Mouse (Mus musculus) brain, embryonic 14.5 days (tissue): ENCODE measurements around the gene Mob3a. TPM values are rescaled to one million over a fixed set of nuclear protein-coding genes. Genes with fewer than 3 reads are reported as not detected.
A peak's percentile ranks its signal among the peaks of the same experiment; 100 is the strongest.

Source experiments
- DNase-seq: peaks from one replicate; pipeline ENCODE4 v3.0.0-alpha.2; 2011; ENCODE audit warnings: low read depth
- CTCF ChIP-seq: fragments of 200-500 bp; IDR thresholded peaks from 2 replicates; pipeline ENCODE4 v1.5.1; 2012; ENCODE audit warnings: inconsistent platforms, mild to moderate bottlenecking, moderate library complexity, borderline replicate concordance; ENCODE audit not compliant: insufficient read depth, insufficient read length; ENCODE audit errors: extremely low read depth
- POLR2A ChIP-seq: fragments of 200-500 bp; IDR thresholded peaks from 2 replicates; pipeline ENCODE4 v1.6.1; 2012; ENCODE audit warnings: mild to moderate bottlenecking, inconsistent platforms, borderline replicate concordance; ENCODE audit not compliant: poor library complexity, insufficient read depth, insufficient read length, severe bottlenecking; ENCODE audit errors: extremely low read depth
- polyA plus RNA-seq: library from polyadenylated mRNA; depleted of rRNA; stranded (reverse); fragments of >200 nt; gene quantifications from 2 replicates; pipeline ENCODE4 v1.2.3, GENCODE M21; 2012

Mob3a gene
- polyA plus RNA-seq, 1 experiment = 47.3 TPM

DNA sequence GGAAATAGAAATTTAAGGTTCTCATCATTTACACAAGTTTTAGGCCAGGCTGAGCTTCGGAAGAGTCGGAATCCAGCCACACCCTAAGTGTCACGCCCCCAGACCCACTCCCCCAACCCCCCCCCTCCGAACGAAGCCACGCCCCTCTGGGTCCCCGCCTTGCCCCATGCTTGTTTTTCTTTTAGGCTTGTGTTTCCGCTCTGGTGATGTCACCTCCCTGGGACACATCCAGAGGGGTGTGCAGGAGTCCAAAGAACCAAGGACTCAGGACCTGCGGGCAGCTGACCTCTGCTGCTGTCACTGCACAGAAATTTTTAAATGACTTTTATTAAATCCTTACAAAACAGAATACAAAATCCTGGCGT is 36.8 kb downstream of the Mob3a start:
- no peak for DNase-seq
- TF ChIP-seq CTCF = no peak
- no peak for TF ChIP-seq POLR2A

DNA sequence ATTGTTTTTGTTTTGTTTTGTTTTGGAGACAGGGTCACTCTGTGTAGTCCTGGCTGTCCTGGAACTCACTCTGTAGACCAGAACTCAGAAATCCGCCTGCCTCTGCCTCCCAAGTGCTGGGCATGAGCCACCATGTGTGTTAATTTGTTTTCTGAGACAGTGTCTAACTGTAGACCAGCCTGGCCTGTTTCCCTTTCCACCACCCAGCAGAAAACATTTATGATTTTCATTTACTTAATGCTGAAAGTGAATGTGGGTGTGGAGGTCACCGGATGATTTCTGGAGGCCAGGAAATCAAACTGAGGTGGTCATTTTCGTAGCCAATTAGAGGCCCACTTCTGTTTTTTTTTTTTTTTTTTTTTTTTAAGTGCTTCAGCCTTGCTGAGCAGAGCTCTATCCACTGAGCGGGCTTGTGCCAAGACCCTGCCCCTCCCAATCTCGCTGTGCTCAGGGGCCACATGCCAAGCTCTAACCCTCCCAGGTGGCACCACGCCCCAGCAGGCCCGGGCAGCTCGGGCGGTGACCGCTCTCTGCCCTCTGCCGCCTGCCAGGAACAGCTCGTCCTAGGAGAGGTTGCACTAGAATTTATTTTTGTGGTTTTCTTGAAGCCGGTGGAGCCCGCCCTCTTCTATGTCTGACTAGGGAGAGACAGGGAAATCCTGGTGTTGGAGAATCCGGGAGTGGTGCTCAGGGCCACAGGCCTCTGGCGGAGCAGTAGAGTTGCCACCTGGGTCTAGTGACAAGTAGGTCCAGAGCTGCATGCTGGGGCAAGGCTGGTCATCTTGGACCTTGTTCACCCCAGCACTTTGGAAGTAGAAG is 37.4 kb downstream of the Mob3a start:
- TF ChIP-seq CTCF (no peak), POLR2A (no peak)

DNA sequence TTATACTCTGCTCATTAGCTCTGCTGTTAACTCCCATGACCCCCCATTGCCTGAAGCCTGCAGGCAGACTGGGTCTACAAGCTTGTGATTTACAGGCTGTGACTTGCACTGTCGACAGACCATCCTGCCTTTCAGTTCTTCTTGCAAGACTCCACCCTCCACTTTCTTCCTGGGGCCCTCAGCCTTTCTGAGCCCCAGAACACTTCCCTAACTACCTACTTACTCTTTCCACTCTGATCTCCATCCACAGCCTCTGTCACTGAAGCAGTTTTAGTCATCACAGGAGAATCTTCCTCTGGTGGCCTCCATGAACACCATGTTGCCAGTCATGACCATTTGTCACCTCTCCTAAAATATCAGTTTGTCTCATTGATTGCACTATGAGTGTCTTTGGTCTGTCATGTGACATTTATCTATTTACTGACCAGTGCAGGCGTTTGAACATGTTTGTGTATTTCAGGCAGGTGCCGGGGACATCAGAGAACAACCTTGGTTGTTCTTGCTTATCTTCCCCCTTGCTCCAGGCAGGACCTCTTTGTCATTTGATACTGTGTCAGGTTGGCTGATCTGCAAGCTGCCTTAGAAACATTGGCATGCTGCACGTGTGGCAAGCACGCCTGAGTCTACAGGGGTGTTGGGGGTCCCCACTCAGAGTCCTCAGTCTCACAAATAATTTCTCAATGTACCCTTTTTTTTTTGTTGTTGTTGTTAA is 38.1 kb downstream of the Mob3a start:
- no peak for DNase-seq

More for the DNA sequence above, 37.4 kb downstream of the Mob3a start:
- peak; percentile 27 for DNase-seq

DNA sequence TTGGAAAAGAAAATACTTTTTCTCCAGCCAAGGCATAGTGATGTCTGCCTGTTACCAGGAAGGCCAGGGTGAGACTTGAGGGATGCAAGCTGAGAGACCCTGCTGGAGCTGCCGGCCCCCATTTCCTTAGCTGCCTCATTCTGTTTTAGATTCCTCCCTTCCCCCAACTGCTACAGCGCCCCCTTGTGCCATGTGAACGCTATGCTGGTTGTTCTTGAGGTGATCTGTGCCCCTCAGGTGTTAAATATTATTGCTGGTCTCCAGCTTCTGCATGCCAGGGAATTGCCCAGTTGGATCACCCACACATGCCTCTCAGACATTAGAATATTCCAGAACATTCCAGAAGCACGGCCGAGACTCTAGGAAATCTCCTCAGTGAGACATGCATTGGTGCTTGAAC is 40.6 kb downstream of the Mob3a start:
- DNase-seq = no peak
- peak; percentile 57; the same call in 1 of the 2 replicates for TF ChIP-seq CTCF
- TF ChIP-seq POLR2A = no peak

More for the DNA sequence above, 38.1 kb downstream of the Mob3a start:
- TF ChIP-seq POLR2A = no peak
- TF ChIP-seq CTCF = no peak

DNA sequence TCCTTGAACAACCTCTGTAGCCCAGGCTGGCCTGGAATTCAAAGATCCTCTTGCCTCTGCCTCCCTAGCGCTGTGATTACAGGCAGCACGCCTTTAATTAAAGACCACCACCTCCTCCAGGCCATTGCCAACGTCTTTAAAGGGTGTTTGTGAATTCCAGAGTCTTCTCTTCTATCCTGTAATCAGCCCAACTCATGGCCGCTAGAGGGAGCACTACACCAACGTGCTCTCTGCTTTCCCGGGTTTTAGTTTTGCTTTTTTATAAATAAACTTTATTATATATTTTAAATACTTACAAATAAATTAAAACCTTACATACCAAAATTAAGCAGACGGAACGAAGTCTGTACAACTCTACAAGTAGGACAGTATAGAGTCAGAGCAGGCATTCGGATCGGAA is 42.6 kb downstream of the Mob3a start:
- peak; percentile 84 for DNase-seq
- peak; percentile 76; the same call in 1 of the 2 replicates for TF ChIP-seq CTCF
- TF ChIP-seq POLR2A = no peak

DNA sequence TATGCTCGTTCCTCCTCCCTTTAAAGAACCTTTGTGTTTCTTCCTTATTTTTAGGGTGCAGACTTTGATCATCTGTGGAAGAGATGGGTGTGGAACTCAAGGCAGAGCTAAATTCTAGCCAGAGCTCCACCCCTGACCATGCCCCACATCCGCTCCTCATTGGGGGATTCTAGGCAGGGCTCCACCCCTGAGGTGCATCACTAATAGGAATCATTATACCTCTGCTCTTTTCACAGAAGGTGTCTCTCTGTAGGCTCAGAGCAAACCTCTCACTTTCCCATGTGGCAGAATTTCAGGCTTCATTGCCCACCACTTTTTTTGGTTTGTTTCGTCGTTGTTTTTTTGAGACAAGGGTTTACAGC is 43.0 kb downstream of the Mob3a start:
- DNase-seq = no peak
- TF ChIP-seq POLR2A (no peak), CTCF (no peak)

DNA sequence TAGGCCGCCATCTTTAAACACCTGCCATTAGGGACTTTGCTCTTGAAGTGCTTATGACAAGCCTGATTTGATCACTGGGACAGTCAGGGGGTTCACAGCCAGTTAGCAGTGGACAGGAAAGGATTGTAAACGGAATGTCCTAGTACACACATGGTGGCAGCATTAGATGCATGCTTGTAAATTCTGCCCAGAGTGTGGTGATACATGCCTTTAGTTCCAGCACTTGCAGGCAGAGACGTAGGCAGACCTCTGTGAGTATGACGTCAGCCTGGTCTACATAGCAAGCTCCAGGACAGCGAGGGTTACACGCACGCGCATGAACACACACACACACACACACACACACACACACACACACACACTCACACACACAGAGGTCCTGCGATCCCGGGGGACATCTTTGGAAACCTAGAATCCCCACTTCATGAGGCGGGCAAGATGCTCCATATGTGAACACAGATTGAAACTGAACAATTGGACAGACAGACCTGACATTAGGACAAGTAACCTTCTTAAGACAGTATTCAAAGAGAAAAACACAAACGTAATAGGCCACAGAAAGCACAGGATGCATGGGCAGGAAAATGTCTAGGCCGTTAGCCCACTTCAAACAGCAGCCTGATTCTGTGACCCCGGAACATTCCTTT is 43.5 kb downstream of the Mob3a start:
- TF ChIP-seq CTCF = no peak
- no peak for TF ChIP-seq POLR2A
- no peak for DNase-seq

DNA sequence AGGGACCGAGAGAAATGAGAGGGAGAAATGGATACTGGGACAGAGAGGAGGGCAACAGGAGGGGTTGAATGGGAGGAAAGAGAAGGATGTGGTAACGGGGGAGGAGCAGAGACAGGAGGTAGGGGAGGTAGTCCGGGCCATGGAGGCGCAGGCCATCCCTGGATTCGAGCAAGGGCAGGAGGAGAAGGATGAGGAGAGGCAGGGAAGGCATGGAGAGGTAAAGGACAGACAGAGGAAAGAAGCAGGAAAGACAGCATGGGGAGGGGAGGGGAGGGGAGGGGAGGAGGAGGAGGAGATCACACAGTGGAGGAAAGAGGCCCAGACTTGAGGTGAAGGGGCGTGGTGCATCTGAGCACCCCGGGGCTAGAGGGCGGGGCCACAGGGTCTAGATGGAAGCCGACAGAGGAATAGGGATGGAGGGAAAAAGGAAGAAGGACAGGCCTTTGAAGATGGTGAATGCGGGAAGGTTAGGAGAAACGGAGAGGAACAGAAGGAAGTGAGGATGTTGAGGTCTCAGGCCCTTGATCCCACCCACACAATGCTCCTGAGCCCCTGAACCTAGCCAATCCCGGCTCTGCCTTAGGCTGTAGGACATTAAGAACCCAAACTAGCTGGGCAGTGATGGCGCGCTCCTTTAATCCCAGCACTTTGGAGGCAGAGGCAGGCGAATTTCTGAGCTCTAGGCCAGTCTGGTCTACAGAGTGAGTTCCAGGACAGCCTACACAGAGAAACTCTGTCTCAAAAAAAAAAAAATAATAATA is 44.7 kb downstream of the Mob3a start, which contains the start of gene Btbd2:
TSS of gene Btbd2 (minus strand) at position 209 of the 761 bp plus-strand sequence.
- no peak for DNase-seq
- TF ChIP-seq POLR2A (no peak), CTCF (no peak)

DNA sequence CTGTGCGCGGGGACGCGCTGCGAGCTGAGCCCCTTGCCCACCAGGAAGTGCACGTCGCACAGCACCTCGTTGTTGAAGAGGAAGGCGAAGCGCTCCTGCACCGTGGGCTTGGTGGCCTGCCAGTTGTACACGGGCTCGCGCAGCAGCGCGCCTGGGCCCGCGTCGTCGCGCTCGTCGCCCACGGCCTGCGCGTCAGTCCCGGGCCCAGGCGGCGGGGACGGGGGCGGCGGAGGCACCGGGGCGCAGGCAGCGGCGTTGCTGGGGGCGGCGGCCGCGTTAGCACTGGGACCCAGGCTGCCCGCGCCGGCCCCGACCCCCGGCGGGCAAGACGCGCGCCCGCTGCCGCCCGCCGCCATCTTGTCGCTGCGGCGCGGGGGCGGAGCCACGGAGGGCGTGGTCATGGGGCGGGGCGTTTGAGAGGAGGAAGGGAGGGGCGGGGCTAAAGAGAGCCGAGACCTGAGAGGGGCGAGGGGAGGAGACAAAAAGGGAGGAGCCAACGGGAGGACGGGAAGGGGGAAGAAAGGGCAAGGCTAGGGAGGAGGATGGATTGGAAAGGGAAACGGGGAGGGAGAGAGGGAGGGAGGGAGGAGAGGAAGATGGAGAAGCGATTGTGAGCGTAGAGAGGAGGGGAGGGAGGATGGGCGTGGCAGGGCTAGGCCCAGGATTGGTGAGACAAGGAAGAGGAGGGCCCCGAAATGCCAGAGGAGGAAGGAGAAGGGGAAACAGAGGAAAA is 45.5 kb downstream of the Mob3a start:
- peak; percentile 91 for TF ChIP-seq POLR2A
- no peak for TF ChIP-seq CTCF

More for the DNA sequence above, 45.5 kb downstream of the Mob3a start:
- DNase-seq = peak; percentile 100
